Mouse (Mus musculus): ENCODE data around the gene Mical3.

The Mical3 gene

DNA sequence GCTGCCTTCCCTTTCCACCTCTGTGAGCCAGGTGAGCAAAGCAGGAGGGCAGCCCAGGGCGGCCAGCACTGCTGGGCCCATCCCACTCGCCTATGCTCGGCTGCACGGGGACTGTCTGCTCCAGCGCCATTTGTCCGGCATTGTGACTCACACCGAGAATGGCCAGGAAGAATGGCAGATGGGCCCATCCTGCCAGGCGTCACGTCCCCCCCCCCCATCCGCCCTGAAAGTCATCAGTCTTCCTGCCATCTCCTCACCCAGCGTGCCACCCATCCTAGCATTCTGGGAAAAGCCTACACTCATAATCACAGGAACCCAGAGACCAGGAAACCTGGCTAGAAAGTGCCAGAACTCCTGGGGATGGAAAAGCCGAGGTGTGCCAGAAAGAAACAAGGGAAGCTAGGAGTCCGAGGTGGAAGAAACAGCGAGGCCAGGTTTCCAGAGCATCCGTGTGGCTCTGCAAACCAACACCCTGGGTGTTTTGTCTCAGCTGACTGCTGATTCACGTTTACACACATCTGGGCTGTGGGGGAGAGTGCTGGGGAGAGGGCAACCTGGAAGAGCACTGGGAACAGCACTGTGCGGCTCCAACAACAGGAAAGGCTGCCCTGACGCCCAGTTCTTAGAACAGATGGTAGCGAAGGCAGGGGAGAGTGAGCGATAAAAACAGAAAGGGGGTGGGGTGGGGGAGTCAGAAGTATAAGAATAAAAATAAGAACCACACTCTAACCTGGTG is 85.3 kb downstream of the Mical3 start:
- no peak for DNase-seq

DNA sequence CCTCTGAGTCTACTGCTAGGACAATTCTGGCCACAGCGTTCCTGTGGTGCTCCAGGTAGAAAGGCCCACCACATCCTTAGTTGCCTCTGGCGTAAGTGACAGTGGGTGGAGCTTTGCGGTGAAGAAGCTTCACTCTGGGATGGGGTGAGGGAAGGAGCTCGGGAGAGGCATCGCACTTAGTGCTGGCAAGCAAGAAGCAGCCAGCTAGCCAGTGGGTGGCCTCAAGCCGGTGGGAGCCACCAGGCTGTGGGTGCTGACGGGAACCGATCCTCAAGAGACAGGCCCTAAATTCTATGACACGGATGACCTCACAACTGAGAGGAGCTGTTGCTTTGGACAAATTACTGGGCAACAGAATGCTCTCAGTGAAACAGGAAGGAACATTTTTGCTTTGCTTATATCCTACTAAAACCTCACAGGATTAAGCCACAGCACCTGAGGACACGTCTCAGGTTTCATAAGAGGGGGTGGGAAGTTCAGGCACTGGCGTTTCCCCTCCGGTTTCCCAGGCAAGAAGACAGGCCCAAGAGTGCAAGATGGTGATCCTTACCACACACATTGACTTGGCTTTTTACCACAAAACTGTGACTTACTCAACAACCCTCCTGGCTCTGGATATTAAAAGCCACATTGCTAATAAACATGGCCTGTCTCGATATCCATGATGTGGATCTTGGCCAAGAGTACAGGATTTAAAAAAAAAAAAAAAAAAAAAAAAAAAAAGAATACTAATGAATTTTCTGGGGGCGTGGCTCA is 87.2 kb downstream of the Mical3 start:
- DNase-seq: no peak

DNA sequence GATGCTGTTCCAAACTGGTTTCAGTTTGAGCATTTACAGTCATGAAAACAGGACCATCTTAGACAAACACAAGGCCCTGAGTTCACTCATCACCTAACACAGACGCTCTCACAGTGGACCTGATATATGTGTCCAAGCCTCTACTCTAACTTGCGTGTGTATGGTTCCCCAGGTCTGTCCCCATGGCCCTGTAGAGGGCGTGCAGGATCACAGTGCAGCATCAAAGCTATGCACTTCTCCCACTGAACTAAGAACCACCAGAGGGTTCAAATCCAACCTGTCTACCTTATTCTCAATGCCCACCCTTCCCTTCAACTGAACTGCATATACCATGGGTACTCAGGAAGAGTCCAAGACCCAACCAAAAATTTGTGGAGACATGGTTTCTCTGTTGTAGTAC is 91.1 kb downstream of the Mical3 start:
- DNase-seq: no peak

GRCm38 (mm10) chr6:121039286-121039685 is 91.5 kb downstream of the Mical3 start:
- no peak for DNase-seq

DNA sequence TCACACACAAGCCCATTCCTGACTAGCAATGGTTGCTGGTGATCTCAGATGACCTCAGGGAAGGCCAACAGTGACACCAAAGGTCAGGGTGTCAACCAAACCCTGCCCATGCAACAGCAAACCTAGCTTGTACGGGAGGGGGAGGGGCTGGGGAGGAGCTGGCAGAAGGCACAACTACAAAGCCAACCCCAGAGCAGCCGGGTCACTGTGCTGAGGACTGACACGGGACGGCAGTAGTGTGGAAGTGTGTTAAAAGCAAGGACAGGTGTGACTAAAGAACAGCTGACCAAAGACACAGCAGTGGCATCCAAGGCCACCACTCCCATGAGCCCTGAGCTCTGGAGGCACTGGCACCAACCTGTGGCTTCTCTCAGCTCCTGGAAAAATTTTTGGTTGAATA is 93.7 kb downstream of the Mical3 start:
- DNase-seq: no peak

DNA sequence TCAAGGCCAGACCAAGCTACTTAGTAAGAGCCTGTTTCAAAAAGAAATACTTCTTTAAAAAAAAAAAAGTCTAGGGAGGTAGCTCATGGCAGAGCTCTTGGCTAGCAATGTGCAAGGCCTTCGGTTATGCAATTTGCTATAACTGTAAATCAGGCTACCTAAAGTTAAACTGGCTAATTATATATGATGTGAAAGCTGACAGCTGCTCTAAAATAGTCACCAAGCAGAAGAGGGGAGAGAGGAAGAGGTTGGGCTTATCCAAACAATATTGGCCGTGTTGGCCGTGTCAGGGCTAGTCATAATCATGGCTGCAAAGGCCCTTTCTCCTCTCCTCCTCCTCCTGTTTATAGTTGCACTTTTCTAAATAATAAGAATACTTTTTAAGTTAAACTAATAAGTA is 94.9 kb downstream of the Mical3 start:
- no peak for DNase-seq

DNA sequence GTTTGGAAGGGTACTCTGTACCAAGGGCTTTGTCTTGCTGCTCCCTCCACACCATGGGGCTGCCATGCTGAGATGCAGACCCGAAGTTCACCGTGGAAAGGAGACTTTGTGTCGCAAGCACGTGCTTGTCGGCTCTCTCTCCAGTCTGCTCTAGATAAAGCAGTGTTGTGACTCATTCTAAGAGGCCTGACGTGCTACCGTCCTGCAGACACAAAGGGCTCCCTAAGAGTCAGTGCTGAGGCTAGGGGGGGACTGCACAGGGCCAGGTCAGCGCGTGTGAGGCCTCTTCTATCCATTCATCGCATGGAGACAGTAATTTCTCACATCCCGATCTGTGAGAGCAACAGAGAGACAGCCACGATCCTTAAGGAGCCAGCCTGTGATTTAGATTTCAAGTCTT is 95.5 kb downstream of the Mical3 start:
- no peak for DNase-seq

- no peak for DNase-seq
Observed at GRCm38 (mm10) chr6:121033250-121033649, 97.5 kb downstream of the Mical3 start.

DNA sequence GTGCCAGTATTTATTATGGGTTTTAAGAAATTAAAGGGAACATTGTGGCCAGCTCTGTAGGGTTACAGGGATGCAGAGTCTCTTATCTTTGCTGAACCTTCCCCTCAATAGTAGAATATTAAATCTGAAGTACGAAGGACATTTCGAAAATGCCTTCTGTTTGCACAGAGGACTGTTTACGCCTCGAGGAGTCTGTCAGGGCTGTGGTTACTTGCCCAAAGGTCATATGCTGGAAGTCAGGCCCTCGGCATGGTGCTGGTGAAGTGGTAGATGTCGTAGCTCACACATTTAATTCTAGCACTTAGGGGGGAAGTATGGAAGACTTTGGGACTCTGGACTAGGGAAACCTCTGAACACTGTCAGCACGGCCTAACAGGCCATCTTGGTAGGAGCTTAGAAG is 99.4 kb downstream of the Mical3 start:
- DNase-seq: no peak

DNA sequence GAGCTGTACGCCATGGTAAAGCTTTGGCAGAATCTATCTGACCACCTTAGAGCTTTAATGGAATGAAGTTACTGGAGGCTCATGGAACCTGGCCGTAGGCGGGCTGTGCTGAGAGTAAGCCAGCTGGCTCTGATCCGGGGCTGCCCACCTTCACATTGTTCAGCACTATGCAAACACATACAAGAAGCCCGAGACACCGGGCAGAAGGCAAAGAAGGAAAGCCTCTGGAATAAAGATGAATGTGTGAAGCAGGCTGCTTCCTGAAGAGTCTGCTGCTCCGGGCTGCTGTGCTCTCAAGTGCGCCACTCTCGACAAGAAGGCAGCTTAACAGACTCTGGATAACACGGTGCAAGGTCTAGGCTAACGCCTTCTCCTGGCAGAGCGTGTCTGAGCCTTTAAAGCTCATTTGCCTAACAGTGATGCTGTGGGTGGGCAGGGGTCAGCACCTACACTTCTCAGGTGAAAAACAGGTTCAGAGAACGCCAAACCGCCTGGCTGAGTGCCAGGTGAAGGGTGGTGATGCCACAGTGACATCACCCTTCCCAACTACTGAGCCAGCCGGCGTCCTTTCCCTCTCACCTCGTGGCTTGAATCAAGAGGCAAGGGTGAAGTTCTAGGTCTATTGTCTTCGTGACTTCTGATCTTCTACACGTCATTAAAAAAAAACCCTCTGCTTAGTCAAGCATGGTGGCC is 100.8 kb downstream of the Mical3 start:
- DNase-seq: no peak

DNA sequence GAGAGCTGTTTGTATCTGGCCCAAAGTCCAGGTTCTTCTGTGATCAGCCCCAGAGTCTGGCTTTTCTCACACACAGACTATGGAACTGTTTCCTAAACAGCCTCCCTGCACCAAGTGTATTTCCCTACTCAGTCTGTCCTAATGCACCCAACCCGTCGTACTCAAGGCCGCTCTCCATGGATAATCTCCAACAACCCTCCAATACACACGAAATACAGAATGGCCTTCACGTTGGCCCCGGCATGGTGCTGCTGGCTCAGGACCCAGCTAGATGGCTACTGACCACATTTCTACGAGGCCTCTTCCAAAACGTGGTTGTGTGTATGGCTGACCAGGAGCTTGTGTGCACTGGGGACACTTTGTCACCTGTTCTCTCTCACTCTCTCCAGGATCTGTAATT is 102.3 kb downstream of the Mical3 start:
- no peak for DNase-seq

GRCm38 (mm10) chr6:121027314-121027713 is 103.5 kb downstream of the Mical3 start:
- peak; percentile 93 for DNase-seq

DNA sequence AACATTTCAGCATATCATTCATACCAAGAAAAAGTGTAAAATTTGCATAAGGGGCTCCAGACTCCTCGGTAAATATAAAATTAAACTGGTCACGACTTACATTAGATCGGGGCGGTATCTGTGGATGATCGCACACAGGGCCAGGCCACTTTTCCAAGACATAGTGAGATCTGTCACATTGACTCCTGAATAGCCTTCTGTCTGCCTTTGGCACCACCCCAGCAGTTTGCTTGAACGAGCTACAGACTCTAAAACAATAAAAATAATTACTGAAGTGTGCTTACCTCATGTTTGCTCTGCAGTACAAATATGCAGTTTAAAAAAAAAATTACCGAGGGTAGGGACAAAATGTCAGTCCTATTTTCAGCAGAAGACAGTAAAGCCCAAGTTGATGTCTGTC is 103.9 kb downstream of the Mical3 start:
- no peak for DNase-seq

GRCm38 (mm10) chr6:121026019-121026584 is 104.7 kb downstream of the Mical3 start:
- DNase-seq: no peak

GRCm38 (mm10) chr6:121018147-121018546 is 112.7 kb downstream of the Mical3 start:
- peak; percentile 96 for DNase-seq

DNA sequence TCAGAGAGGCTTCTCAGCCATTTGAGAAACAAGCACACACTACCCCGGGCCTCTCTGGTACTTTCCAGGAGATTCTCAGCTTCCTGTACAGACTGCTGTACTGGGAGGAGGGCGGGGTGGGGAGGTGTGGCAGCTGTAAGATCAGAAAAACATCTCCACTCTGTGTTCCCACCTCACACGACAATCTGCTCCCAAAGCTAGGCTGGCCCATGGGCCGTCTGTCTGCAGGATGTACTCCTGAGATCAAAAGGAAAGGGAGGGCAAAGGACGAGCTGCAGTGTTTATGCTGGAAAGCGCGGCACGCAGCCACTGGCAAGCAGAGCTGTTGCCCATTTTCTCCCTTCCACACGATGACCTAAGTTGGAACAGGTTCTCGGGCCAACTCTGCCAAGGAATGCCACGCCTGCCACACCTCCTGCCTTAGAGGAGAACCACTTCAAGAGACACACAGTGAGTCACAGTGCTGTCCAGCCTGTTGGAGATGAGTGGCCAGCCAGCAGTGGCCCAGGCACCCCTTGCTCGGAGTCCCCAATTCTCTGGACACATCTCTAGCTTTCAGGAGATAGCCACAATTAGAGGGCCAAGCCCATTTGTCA is 113.3 kb downstream of the Mical3 start:
- DNase-seq: peak; percentile 98

DNA sequence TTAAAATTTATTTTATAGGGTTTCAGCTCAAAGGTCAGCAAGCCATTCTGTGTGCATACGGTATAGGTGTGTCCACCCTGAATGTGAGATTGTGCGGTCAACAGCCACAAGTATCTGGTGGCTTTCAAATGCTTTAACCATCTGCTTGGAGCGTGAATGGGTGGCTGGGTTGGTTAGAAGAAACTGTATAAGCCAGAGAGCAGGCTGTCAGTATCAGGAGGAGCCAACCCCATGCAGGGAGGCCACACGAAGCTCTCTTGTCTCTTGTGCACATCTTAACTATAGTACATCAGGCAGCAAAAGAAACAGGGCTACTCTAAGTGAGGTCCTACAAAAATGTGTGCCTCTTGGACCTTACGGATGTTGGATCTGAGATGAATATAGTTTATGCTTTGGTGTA is 114.7 kb downstream of the Mical3 start:
- no peak for DNase-seq

GRCm38 (mm10) chr6:121014339-121014738 is 116.5 kb downstream of the Mical3 start:
- DNase-seq: peak; percentile 95

DNA sequence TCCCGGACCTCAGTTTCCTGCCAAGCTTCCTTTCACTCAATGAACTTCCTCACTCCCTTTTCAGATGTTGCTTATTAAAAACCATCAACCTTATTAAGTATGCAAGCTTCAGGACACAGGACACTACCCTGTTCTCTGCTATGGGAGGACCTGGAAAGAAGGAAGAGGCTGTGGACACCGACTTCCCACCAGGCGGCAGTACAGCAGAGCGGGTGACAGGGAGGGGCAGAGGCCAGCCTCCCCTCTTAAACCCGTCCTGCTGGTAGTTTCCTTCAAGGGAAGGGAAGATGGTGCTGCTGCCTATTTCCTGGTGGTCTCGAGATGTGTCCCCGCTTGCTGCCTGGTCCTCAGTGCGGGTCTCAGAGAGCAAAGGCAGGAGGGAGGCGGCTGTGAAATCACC is 117.0 kb downstream of the Mical3 start:
- DNase-seq: peak; percentile 96

GRCm38 (mm10) chr6:121011709-121012108 is 119.1 kb downstream of the Mical3 start:
- DNase-seq: no peak

GRCm38 (mm10) chr6:121009651-121010050 is 121.1 kb downstream of the Mical3 start:
- no peak for DNase-seq

GRCm38 (mm10) chr6:121004959-121005358 is 125.8 kb downstream of the Mical3 start:
- no peak for DNase-seq

GRCm38 (mm10) chr6:121002952-121003351 is 127.8 kb downstream of the Mical3 start:
- DNase-seq: no peak
